Mouse (Mus musculus) heart, embryonic 14.5 days (tissue): ENCODE data around the gene Fntb. TPM values are rescaled to one million over a fixed set of nuclear protein-coding genes. Genes with fewer than 3 reads are reported as not detected.

ENCODE experiments used
- ATAC-seq: fragments of 200-750 bp; cut with Nextera tagmentation; 2 replicates; pipeline ENCODE4 v1.8.0; 2017; ENCODE audit warnings: low read depth, moderate TSS enrichment; ENCODE audit not compliant: insufficient number of reproducible peaks, insufficient read depth, low FRiP score
- H3K27ac ChIP-seq, 2 experiments: fragments of 200-500 bp in 1 of 2; fragments of 300-500 bp in 1 of 2; sonication (generic) in 1 of 2; replicated peaks in 1 of 2; 2 replicates each; pipeline ENCODE4 v1.5.1; 2012 to 2014; ENCODE audit warnings: low read depth in 2 of 2, low read length in 2 of 2, control low read depth in 1 of 2, mild to moderate bottlenecking in 1 of 2, mixed read lengths in 1 of 2; ENCODE audit not compliant: control insufficient read depth in 1 of 2, insufficient read depth in 1 of 2
- H3K27me3 ChIP-seq: fragments of 300-500 bp; sonication (generic); 2 replicates; pipeline ENCODE4 v1.6.1; 2014; ENCODE audit warnings: mild to moderate bottlenecking, low read length, control low read depth; ENCODE audit not compliant: control insufficient read depth, insufficient read depth
- H3K36me3 ChIP-seq: fragments of 300-500 bp; sonication (generic); 2 replicates; pipeline ENCODE4 v1.6.1; 2014; ENCODE audit warnings: mild to moderate bottlenecking, control low read depth, low read length, mixed read lengths; ENCODE audit not compliant: control insufficient read depth, insufficient read depth
- H3K4me1 ChIP-seq, 2 experiments: fragments of 200-500 bp in 1 of 2; fragments of 300-500 bp in 1 of 2; sonication (generic) in 1 of 2; 2 replicates each; pipeline ENCODE4 v1.6.1; 2012 to 2014; ENCODE audit warnings: low read length in 2 of 2, control low read depth in 1 of 2, mixed read lengths in 1 of 2; ENCODE audit not compliant: control insufficient read depth in 2 of 2, insufficient read depth in 2 of 2
- H3K4me2 ChIP-seq: fragments of 300-500 bp; sonication (generic); 2 replicates; pipeline ENCODE4 v1.6.1; 2014; ENCODE audit warnings: mild to moderate bottlenecking, low read length
- H3K4me3 ChIP-seq, 2 experiments: fragments of 200-500 bp in 1 of 2; fragments of 300-500 bp in 1 of 2; sonication (generic) in 1 of 2; 2 replicates each; pipeline ENCODE4 v1.5.1; 2012 to 2014; ENCODE audit warnings: low read length in 2 of 2, mild to moderate bottlenecking in 2 of 2, control low read depth in 1 of 2, low read depth in 1 of 2, moderate library complexity in 1 of 2; ENCODE audit not compliant: control insufficient read depth in 1 of 2, insufficient read depth in 1 of 2
- H3K9ac ChIP-seq: fragments of 300-500 bp; sonication (generic); 2 replicates; pipeline ENCODE4 v1.6.1; 2014; ENCODE audit warnings: mild to moderate bottlenecking, low read length
- H3K9me3 ChIP-seq: fragments of 300-500 bp; sonication (generic); 2 replicates; pipeline ENCODE4 v1.6.1; 2016; ENCODE audit warnings: low read length, control low read depth; ENCODE audit not compliant: control insufficient read depth
- WGBS: fragments of 180-500 bp; shearing (Covaris S2); extraction: QIAGEN DNeasy Blood & Tissue Kit; methylation state at CpG from one replicate; pipeline ENCODE4 v1.1.7; 2014; 5-methylcytosine and 5-hydroxymethylcytosine counted together
- polyA plus RNA-seq: library from polyadenylated mRNA; unstranded; fragments of >200 nt; fragmentation: Nextera tagmentation; extraction: Ambion mirVana; gene quantifications from 2 replicates; pipeline ENCODE4 v1.2.1, GENCODE M21; 2014

The Fntb gene
- polyA plus RNA-seq, 1 experiment from 2014 or later = 24.5 TPM

- no peak overlapping the region for H3K4me2 ChIP-seq
- WGBS = 86% methylated on average over 4 of the region's 4 CpGs
- peaks cover 0 to 2% of the 10 kb centered on the region in 2 experiments; a peak in 1 of 4 replicates for H3K4me1 ChIP-seq
- H3K36me3 ChIP-seq = no peaks in the 10 kb centered on the region
- no peak overlapping the region for H3K9ac ChIP-seq
- no peak overlapping the region for H3K4me3 ChIP-seq
- no peaks in the 10 kb centered on the region for H3K9me3 ChIP-seq
- H3K27me3 ChIP-seq = no peaks in the 10 kb centered on the region
- ATAC-seq = no peak
- H3K27ac ChIP-seq = no peak overlapping the region
Observed at GRCm38 (mm10) chr12:76811006-76811405, 45.6 kb downstream of the Fntb start.

GRCm38 (mm10) chr12:76813543-76813942, 48.2 kb downstream of the Fntb start:
- Histone ChIP-seq H3K27ac (no peak overlapping the region), H3K4me2 (no peak overlapping the region), H3K4me3 (no peak overlapping the region), H3K4me1 (peaks cover 0 to 2% of the 10 kb centered on the region in 2 experiments; a peak in 1 of 4 replicates), H3K36me3 (no peaks in the 10 kb centered on the region), H3K9ac (no peak overlapping the region), H3K27me3 (no peaks in the 10 kb centered on the region), H3K9me3 (no peaks in the 10 kb centered on the region)
- 57% methylated on average over 10 of the region's 10 CpGs for WGBS
- ATAC-seq = no peak

GRCm38 (mm10) chr12:76814120-76814519, 48.7 kb downstream of the Fntb start:
- H3K27me3 ChIP-seq = no peaks in the 10 kb centered on the region
- ATAC-seq = no peak
- H3K4me1 ChIP-seq = peaks cover 0 to 2% of the 10 kb centered on the region in 2 experiments; a peak in 1 of 4 replicates
- 69% methylated on average over 2 of the region's 2 CpGs for WGBS
- no peaks in the 10 kb centered on the region for H3K36me3 ChIP-seq
- no peak overlapping the region for H3K4me2 ChIP-seq
- H3K9ac ChIP-seq = no peak overlapping the region
- H3K4me3 ChIP-seq = no peak overlapping the region
- H3K27ac ChIP-seq = no peak overlapping the region
- H3K9me3 ChIP-seq = no peaks in the 10 kb centered on the region

- no peaks in the 10 kb centered on the region for H3K9me3 ChIP-seq
- peaks cover 17% of the 10 kb centered on the region for H3K27me3 ChIP-seq
- H3K4me2 ChIP-seq = no peak overlapping the region
- H3K4me3 ChIP-seq = no peak overlapping the region
- 51% methylated on average over 4 of the region's 4 CpGs for WGBS
- H3K9ac ChIP-seq = no peak overlapping the region
- no peak overlapping the region for H3K27ac ChIP-seq
- H3K4me1 ChIP-seq = peaks cover 1 to 5% of the 10 kb centered on the region in 2 experiments; a peak in 1 of 4 replicates
- no peak for ATAC-seq
- no peaks in the 10 kb centered on the region for H3K36me3 ChIP-seq
Observed at GRCm38 (mm10) chr12:76816720-76817119, 51.3 kb downstream of the Fntb start.

- peaks cover 21% of the 10 kb centered on the region for H3K27me3 ChIP-seq
- H3K4me3 ChIP-seq = no peak overlapping the region
- H3K27ac ChIP-seq = no peak overlapping the region
- H3K9me3 ChIP-seq = no peaks in the 10 kb centered on the region
- ATAC-seq = no peak
- peaks cover 5% of the 10 kb centered on the region in 2 experiments; a peak in 1 of 4 replicates for H3K4me1 ChIP-seq
- 59% methylated on average over 4 of the region's 4 CpGs for WGBS
- H3K36me3 ChIP-seq = no peaks in the 10 kb centered on the region
- H3K4me2 ChIP-seq = no peak overlapping the region
- no peak overlapping the region for H3K9ac ChIP-seq
Observed at GRCm38 (mm10) chr12:76817176-76817575, 51.8 kb downstream of the Fntb start.

- H3K9me3 ChIP-seq = no peaks in the 10 kb centered on the region
- no peak for ATAC-seq
- H3K4me1 ChIP-seq = peaks cover 5 to 8% of the 10 kb centered on the region in 2 experiments; a peak in 2 of 4 replicates
- 64% methylated on average over 4 of the region's 4 CpGs for WGBS
- peaks cover 28% of the 10 kb centered on the region for H3K27me3 ChIP-seq
- no peak overlapping the region for H3K4me3 ChIP-seq
- H3K27ac ChIP-seq = no peak overlapping the region
- H3K9ac ChIP-seq = no peak overlapping the region
- no peak overlapping the region for H3K4me2 ChIP-seq
- no peaks in the 10 kb centered on the region for H3K36me3 ChIP-seq
Observed at GRCm38 (mm10) chr12:76818120-76818519, 52.7 kb downstream of the Fntb start.

GRCm38 (mm10) chr12:76818908-76819307, 53.5 kb downstream of the Fntb start:
- Histone ChIP-seq H3K27ac (no peak overlapping the region), H3K9me3 (no peaks in the 10 kb centered on the region), H3K9ac (no peak overlapping the region), H3K4me1 (peaks cover 5 to 6% of the 10 kb centered on the region in 2 experiments; a peak in 2 of 4 replicates), H3K4me2 (no peak overlapping the region), H3K4me3 (no peak overlapping the region), H3K27me3 (peaks cover 34% of the 10 kb centered on the region), H3K36me3 (no peaks in the 10 kb centered on the region)
- 81% methylated on average over 9 of the region's 9 CpGs for WGBS
- no peak for ATAC-seq

GRCm38 (mm10) chr12:76819816-76820215, 54.4 kb downstream of the Fntb start:
- Histone ChIP-seq H3K9ac (no peak overlapping the region), H3K4me3 (no peak overlapping the region), H3K4me1 (peaks cover 5 to 6% of the 10 kb centered on the region in 2 experiments; a peak in 2 of 4 replicates), H3K9me3 (no peaks in the 10 kb centered on the region), H3K4me2 (no peak overlapping the region), H3K27ac (no peak overlapping the region), H3K27me3 (peaks cover 37% of the 10 kb centered on the region), H3K36me3 (no peaks in the 10 kb centered on the region)
- no peak for ATAC-seq
- whole genome bisulfite sequencing = 73% methylated on average over 6 of the region's 6 CpGs
